Mouse (Mus musculus) inflammation-experienced regulatory T-cells, adult 6 months (primary cell): ENCODE data around the gene Rps2. TPM values are rescaled to one million over a fixed set of nuclear protein-coding genes. Genes with fewer than 3 reads are reported as not detected.
"Not testable (repeated sequence)": the region's sequence is repeated elsewhere in the genome, so short reads cannot be mapped to it uniquely, and the experiment has no call there.

ENCODE experiments used
- ATAC-seq: one replicate; pipeline ENCODE4 v1.8.0; 2017
- polyA plus RNA-seq, 3 experiments: library from polyadenylated mRNA; unstranded; fragments of 100-300 nt; shearing (Covaris generic); gene quantifications; one replicate each; pipeline ENCODE4 v1.2.1; 2017

Gene Rps2
- 100 to 1,000 TPM; 452 to 883 (median 453) TPM for polyA plus RNA-seq

GRCm38 (mm10) chr17:24717943-24718342, at the start of gene Rps2, which contains the start of gene Rnf151:
Gene Rps2, plus strand, starts transcription at chr17:24718116.
Gene Rnf151, minus strand, starts transcription at chr17:24718063.
- ATAC-seq = no peak

DNA sequence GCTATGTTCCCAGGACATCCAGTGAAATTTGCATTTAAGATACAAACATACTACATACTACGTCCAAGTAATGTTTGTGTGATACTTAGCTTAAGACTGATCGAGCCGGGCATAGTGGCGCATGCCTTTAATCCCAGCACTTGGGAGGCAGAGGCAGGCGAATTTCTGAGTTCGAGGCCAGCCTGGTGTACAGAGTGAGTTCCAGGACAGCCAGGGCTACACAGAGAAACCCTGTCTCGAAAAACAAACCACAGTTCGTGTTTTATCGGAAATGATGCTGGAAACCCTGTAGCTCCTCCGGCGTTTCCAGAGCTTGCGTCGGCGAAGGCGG, 48.7 kb upstream of the Rps2 start:
- not testable (repeated sequence) for ATAC-seq

DNA sequence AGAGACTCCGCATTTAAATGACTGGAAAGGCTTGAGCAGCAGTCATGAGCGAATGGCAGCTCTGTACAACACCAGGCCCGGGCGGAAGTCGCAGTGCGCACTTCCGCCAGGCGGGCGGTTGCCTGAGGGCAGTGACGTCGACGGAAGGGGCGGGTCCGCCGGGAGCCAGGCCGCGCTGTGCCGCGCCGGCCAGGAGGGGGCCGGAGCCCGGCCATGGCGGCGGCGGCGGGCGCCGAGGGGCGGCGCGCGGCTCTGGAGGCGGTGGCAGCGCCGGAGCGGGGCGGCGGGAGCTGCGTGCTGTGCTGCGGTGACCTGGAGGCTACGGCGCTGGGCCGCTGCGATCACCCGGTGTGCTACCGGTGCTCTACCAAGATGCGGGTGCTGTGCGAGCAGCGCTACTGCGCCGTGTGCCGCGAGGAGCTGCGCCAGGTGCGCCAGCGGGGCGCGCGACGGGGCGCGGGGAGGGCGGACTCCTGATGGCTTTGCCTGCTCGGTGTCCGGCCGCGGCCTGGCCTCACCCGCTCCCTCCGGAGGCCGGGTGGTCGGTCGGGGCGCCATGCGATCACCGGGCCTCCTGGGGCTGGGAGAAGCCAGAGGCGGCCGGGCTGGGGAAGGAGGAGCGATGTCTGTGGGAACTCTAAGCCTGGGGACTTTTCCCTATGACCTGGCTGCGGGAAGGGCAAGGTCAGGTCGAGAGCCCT, 48.2 kb upstream of the Rps2 start, which contains the start of gene Zfp598:
Gene Zfp598, plus strand, starts transcription at position 143 of the 701 bp plus-strand sequence.
- ATAC-seq = peak; percentile 99

GRCm38 (mm10) chr17:24670246-24670844, 47.6 kb upstream of the Rps2 start:
- ATAC-seq = no peak

GRCm38 (mm10) chr17:24671346-24671745, 46.6 kb upstream of the Rps2 start:
- no peak for ATAC-seq

DNA sequence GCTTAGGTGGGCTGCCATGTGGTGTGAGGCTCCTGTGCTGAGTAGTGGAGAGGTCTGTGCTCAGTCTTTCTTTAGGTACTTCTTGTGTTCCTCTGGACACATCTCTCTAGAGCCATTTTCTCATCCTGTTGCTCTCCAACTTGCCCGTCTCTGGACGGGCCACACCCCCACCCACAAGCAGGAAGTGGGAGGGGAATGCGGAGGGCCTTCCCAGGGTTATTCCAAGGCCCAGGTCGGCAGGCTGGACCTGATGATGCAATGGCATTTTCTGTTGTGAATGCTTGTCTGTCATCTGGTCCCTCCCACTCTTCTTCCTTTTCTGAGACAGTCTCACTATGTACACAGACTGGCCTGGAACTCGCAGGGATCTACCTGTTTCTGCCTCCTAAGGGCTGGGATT, 45.8 kb upstream of the Rps2 start:
- ATAC-seq = no peak

GRCm38 (mm10) chr17:24674277-24674676, 43.6 kb upstream of the Rps2 start:
- no peak for ATAC-seq

DNA sequence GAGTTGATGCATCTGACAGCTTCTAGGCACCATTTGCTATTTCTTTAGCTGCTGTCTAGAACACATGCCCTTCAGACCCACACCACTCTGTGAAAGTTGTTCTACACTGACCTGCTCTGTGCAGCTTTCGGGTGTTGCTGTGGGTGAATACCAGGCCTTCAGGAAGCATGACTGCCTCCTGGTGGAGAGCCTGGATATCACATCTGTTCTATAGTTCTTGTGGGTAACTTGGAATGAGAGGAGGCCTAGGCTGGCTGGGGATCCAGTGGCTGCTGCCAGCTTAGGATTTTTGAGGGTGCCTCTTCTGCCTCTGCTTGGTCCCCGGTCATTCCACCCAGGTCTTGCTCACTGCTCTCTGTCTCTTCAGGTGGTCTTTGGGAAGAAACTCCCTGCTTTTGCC, 41.7 kb upstream of the Rps2 start:
- peak; percentile 91 for ATAC-seq

DNA sequence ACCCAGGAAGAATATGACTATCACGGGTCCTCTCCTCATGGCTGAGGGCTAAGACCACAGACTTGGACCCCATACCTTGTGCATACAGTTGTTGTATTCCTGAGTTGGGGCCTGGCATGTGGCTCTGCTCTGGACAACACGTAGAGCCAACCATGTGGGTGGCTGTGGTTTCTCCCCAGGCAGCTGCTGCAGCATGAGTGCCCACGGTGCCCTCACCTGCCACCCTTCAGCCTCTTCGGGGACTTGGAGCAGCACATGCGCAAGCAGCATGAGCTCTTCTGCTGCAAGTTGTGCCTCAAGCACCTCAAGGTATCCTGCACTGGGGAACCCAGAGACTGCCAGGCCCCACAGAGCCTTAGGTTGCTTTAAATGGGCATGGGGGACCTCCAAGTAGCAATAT, 41.0 kb upstream of the Rps2 start:
- ATAC-seq = no peak

DNA sequence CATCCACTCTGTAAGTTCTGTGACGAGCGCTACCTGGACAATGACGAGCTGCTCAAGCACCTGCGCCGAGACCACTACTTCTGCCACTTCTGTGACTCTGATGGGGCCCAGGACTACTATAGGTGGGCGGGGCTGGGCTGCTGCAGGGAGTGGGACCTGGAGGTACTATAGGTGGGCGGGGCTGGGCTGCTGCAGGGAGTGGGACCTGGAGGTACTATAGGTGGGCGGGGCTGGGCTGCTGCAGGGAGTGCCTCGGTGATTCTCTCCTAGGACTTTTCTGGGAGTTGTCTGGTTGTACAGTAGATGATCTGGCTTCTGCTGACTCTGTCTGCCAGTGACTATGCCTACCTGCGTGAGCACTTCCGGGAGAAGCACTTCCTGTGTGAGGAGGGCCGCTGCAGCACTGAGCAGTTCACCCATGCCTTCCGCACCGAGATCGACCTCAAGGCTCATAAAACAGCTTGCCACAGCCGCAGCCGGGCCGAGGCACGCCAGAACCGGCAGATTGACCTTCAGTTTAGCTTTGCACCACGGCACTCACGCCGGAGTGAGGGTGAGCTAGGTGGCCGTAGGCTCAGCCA, 40.3 kb upstream of the Rps2 start:
- no peak for ATAC-seq

DNA sequence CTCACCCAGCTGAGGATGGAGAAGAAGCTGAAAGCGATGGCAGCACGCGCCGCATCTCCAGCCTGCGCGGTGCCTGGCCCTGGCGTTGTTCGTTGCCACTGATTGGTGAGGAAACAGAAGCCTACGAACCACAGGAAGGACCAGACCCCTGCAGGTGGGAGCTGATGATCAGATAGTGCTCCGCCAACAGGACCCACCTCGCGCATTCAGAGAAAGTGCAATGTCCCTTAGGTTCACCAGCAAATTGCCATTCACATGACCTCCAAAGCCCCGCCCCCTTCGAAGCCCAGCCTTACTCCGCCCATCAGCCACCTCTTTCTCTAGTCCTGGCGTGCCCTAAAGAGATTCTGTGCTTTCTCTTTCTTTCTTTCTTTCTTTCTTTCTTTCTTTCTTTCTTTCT, 31.4 kb upstream of the Rps2 start:
- ATAC-seq = peak; percentile 41

- peak; percentile 75 for ATAC-seq
Observed at GRCm38 (mm10) chr17:24687146-24687595, 30.7 kb upstream of the Rps2 start.

DNA sequence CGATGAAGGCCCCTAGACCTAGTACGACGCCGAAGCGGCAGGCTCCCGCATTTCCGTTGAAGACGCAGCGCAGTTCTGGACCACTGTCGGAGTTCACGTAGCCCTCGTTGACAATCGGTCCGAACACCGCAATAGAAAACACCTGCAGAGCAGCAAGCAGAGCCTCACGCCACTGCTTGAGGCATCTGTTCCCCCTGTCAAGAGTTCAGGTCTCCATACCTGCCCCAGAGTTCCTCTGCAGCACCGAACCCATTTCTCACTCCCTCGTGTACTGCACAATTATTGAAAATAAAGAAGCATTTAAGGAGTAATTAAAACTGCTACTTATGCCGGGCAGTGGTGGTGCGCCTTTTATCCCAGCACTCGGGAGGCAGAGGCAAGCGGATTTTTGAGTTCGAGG, 30.3 kb upstream of the Rps2 start:
- ATAC-seq = no peak

- ATAC-seq = no peak
Observed at GRCm38 (mm10) chr17:24689251-24690081, 28.4 kb upstream of the Rps2 start, which contains the start of gene Syngr3. Gene Syngr3, minus strand, starts transcription at chr17:24689955.

DNA sequence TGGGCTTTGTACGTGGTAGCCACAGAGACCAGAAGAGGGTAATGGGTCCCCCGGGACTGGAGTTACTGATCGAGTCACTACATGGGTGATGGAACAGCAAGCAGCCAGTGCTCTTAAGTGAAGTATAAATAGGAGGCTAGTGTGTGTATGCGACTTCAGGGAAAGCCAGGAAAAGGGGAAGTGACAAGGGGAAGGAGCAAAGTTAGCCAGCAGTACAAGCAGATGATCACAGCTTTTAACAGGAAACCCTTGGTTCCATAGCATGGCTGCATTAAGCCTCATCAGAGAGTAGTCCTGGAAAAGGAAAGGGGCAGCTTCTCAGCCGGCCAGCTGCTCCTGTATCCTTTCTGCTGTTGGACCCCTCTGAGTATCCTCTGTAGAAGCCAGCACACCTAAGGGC, 25.5 kb upstream of the Rps2 start:
- no peak for ATAC-seq

DNA sequence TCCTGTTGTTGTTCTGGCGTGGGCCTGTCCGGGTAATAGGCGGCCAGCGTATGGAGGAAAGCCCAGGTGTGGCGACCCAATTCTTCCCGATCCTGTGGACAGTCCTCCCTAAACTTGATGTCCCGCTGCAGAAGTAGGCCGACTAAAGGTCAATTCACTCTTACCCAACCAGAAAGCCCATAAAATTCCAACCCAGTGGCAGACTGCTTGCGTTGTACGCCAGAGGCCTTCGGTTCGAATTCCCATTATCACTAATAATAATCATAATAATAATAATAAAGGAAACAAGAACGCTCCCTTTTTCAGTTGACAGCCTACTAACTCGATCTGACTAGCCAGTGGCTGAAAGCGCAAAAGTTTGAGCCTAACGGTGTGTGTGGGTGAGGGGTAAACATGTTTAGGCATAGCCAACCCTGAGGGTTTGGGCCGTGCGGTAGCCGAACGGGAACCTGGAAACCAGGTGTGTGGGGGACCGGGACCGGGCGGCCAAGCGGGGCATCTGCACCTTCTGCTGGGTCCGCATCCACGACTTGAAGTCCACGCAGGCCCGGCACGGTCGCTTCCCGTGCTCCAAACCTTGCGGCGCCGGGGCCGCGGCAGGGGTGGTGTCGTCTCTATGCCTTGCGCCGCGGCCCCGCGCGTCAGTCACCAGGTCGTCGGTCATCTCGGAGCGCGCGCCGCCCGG, 22.4 kb upstream of the Rps2 start:
- ATAC-seq = no peak

DNA sequence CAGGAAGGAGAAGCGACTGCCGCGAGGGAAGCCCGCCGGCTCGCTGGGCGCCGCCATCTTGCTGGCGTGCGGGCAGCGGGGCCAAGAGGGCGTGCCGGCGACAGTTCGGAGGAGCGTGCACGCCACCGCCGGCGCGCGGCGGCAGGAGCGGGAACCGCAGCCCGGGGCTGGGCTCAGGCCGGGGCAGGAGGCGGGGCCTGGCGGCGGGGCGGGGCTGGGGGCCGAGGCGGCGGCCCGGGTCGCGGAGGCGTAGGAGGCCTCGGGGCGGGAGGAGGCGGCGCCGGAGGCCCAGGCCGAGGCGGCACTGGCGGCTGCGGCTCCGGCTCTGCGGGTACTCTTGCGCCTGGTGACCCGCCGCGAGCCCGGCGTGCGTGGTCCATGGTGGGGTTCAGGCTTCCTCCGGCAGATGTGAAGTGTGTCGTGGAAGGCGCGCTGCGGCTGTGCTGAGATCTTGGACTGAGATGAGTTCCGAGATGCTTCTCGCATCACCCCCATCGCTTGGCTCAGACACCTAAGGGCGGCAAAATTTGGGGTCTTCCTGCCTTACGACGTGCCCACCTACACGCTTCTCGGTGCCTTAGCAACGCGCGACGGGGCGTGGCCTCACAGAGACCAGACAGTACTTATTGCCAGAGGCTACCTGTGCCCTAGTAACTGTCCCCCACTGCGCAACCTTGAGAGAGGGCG, 21.8 kb upstream of the Rps2 start, which contains the start of the genes Gfer and Noxo1:
Gene Gfer, minus strand, starts transcription at position 146 of the 687 bp plus-strand sequence.
Gene Noxo1, plus strand, starts transcription at position 224 of the 687 bp plus-strand sequence.
- peak; percentile 86 for ATAC-seq

DNA sequence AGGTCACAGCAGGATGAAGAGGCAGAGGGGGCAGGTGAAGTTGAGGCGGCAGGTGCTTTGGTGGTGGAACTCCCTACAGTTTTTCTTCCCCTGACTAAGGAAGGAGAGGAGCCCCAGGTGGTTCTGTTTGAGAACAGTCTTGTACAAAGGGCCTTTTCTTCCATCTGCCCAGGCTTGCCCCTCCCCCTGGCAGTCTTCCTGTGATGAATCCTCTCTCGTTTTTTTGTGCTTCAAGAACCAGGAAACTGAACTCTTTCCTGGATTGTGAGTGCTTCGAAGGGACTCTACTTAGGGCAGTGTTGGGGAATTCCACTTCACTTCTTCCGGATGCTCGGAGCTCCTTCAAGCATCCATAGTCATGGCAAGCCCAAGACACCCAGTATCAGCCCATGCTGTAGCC, 19.9 kb upstream of the Rps2 start:
- no peak for ATAC-seq

- ATAC-seq = no peak
Observed at GRCm38 (mm10) chr17:24698715-24699114, 19.2 kb upstream of the Rps2 start.

DNA sequence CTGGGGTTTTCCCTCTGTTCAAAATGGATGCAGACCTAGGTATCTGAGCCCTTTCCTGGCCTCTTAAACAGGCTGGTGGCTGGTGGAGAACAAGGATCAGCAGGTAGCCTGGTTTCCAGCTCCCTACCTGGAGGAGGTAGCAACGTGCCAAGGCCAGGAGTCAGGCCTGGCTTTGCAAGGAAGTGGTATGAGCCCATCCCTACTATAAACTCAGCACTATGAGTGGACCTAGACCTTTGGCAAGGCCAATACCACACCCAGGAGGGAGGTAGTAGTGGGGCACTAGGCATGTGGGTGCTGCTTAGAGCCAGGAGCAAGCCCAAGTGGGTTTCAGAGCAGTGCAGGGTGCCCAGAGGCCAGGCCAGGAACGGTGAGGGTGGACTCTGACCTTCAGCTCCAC, 18.4 kb upstream of the Rps2 start:
- no peak for ATAC-seq

- no peak for ATAC-seq
Observed at GRCm38 (mm10) chr17:24701251-24701650, 16.7 kb upstream of the Rps2 start.

DNA sequence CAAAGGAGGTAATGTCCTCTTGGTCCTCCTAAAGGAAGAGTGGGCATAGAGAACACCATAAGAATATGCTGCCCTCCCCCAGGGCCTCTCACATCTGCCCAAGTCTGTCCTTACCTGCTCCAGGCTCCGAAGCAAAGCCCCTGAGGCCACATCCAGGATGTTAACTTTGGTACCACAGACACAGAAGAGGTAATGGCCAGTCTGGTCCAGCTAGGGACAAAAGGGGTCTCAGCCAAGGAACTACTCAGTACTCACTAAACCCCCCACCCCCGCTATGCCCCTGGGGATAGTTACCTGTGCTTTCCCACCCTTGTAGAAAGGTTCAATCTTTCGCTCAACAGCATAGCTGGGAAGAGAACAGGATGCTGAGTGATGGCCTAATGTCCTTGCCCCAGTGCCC, 12.1 kb upstream of the Rps2 start:
- ATAC-seq = no peak
